Mouse (Mus musculus) thymus, adult 18-20 months (tissue): ENCODE measurements around the gene 4930467E23Rik.
"Not testable (repeated sequence)": the region's sequence is repeated elsewhere in the genome, so short reads cannot be mapped to it uniquely, and the experiment has no call there.

ENCODE experiments used
- DNase-seq, 2 experiments: peaks; one replicate each; pipeline ENCODE4 v3.0.0; 2022; ENCODE audit warnings: mixed read lengths in 2 of 2

Gene 4930467E23Rik

GRCm38 (mm10) chr8:19711171-19711860, 18.1 kb upstream of the 4930467E23Rik start:
- DNase-seq, result not testable (repeated sequence)

DNA sequence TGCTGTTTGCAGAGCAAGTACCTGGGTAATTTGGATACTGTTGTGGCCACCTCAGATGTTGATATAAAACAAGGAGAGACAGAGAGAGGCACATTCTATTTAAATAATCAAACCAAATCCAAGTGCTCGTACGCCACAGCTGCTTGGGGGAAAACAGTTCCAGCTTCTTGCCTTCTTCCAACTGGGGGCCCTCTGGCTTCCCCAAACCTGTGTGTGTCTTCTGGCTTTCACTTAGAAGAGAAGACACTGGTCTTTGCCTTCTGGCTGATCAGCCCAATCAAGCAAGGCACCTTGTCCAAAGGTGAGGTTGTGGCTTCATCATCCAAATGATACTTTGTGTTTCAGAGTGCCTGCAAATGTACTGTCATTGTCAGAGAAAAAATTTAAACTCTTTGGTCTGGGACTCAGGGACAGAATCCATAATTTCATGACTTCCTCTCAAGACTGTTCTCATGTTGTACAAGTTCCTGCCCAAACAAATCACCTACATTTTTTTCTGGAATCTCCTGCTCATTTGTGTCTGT, 17.1 kb upstream of the 4930467E23Rik start:
- not testable (repeated sequence) for DNase-seq

GRCm38 (mm10) chr8:19712816-19713215, 16.6 kb upstream of the 4930467E23Rik start:
- DNase-seq, result not testable (repeated sequence)

DNA sequence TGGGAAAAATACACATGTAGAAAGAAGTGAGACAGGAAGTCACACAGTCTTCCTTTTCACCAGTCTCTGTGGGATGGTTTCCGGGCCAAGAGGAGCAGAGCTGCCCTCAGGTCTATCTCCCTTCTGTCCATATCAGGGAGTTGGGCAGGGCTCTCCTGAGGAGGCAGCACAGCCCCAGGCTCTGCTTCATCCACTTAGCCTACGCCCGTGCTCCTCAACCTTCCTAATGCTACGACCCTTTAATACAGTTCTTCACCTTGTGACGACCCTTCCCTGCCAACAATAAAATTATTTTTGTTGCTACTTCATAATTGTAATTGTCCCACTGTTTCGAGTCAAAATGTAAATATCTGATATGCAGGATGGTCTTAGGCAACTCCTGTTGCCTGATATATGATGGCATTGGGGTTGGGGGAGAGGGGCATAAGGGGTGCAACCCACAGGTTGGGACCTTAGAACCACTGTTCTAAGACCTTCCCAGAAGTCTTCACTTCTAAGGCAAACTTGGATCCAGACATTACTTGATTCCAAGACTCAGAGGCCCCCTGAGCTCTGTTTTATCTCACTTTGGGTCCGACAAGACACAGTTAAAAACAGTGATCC, 16.0 kb upstream of the 4930467E23Rik start:
- not testable (repeated sequence) for DNase-seq

GRCm38 (mm10) chr8:19714426-19714825, 14.9 kb upstream of the 4930467E23Rik start:
- not testable (repeated sequence) for DNase-seq

DNA sequence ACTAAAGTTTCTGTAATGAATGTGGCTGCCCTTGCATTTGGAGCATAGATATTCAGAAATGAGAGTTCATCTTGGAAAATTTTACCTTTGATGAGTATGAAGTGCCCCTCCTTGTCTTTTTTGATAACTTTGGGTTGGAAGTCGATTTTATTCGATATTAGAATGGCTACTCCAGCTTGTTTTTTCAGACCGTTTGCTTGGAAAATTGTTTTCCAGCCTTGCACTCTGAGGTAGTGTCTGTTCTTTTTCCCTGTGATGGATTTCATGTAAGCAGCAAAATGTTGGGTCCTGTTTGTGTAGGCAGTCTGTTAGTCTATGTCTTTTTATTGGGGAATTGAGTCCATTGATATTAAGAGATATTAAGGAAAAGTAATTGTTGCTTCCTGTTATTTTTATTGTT, 14.1 kb upstream of the 4930467E23Rik start:
- DNase-seq, result not testable (repeated sequence)

DNA sequence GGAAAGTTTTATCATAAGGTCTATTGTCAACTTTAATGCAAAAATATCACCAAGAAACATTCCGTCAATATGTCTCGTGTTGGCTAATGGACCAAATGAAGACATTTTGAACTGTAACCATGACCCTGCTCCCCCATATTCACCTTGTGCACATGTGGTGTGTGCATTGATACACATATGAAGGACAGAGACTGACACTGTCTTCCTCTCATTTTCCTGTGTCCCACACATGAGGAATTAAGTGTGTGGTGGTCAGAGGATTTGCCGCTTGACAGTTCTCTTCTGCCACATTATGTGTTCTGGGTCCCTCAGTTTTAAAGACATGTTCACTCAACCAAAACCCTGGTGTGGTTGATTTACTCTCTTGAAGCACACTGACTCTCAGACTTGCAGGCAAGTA, 11.5 kb upstream of the 4930467E23Rik start:
- DNase-seq, result not testable (repeated sequence)

GRCm38 (mm10) chr8:19719513-19719912, 9.9 kb upstream of the 4930467E23Rik start:
- not testable (repeated sequence) for DNase-seq

DNA sequence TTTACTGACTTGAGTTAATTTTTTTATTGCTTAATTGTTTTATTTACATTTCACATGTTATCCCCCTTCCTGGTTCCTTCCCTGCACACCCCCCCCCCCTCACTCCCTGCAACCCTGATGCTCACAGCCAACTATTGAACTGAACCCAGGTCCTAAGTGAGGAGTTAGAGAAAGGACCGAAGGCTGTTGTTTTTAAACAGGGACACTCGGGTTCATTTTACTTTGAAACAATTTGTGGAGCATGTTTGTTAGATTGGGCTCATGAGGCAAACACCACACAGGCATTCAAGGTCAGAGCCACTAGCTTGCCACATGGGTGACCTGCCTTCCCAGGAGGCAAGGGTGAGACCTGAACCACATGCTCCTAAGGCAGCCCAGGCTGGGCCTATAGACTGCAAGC, 4.5 kb upstream of the 4930467E23Rik start:
- not testable (repeated sequence) for DNase-seq

DNA sequence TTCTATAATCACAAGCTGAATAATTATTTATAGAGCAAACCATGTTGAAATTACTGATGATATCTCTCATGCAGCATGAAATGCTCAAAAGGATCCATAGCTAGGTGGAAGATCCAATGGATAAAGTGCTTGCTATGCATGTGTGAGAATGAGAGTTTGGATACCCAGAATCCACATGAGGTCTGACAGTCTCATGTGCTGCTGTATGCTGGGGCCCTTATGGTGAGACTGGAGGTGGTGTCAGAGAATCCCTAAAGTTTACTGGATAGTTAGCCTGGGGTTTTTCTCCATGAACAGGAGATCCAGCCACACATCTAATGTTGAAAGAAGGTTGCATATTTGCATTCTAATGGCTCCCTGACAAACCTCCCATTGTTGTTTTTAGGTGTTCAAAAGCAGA, 22.4 kb downstream of the 4930467E23Rik start:
- DNase-seq, result not testable (repeated sequence)

DNA sequence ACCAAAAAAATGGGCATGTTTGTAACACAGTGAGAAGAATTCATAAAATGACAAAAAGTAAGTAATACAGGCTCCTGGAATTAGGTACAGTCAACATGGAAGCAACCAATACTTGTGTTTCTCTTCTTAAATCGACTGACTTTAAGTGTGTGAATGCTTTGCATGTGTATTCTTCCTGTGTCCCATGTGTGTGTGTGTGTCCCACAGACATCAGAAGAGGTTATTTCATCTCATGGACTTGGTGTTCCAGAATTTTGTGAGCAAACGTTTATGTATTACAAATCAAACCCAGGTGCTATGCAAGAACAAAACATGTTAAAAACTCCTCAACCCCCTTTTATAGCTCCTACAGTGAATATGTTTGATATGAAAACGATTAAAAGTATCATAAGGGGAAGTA, 24.8 kb downstream of the 4930467E23Rik start:
- DNase-seq, result not testable (repeated sequence)

- DNase-seq, result not testable (repeated sequence)
Measured at GRCm38 (mm10) chr8:19754961-19755360, 25.6 kb downstream of the 4930467E23Rik start.

DNA sequence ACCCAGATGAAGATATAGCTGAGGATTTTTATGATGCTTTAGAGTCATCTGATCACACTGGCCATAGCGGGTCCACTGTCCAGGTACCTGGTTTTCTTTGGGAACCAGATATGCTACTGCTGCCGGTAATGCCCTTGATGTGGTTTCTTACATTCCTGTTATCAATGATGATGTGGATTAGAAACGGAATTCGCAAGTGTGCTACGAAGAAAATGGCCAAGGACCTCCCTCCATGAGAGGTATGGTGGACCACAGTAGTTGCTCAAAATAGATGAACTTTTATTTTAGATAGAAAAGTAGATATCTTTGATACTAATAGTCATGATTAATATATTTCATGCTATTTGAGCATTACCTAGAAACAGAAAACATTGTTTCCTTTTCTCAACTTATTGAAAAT, 32.3 kb downstream of the 4930467E23Rik start:
- DNase-seq, result not testable (repeated sequence)

GRCm38 (mm10) chr8:19762860-19763592, 33.6 kb downstream of the 4930467E23Rik start:
- not testable (repeated sequence) for DNase-seq

- DNase-seq, result peak in 1 of 2 experiments; percentile 39
Measured at GRCm38 (mm10) chr8:19765531-19765930, 36.2 kb downstream of the 4930467E23Rik start.

GRCm38 (mm10) chr8:19773461-19773860, 44.1 kb downstream of the 4930467E23Rik start:
- not testable (repeated sequence) for DNase-seq

- peak in 1 of 2 experiments; percentile 15 for DNase-seq
Measured at GRCm38 (mm10) chr8:19776311-19776710, 46.9 kb downstream of the 4930467E23Rik start.

DNA sequence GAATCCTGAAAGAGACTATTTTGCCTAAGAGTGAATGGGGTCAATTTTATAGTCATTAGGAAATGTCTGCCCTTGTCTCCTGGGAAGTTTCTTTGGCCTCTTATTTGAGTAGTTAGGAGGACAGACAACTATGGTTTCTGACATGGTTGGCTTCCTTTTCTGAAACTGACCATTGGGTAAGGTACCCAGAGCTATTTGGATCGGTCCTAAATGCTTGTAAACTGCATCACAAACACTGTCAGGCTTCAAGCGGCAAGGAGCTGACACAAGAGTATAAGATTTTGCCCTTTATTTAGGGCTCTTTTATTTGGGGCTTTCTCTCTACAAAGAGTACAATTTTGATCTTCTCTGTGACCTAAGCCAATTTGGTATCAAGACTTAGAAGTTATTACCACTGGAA, 48.1 kb downstream of the 4930467E23Rik start:
- not testable (repeated sequence) for DNase-seq

- peak in 1 of 2 experiments; percentile 24 for DNase-seq
Measured at GRCm38 (mm10) chr8:19778126-19778525, 48.8 kb downstream of the 4930467E23Rik start.

- DNase-seq, result peak in 1 of 2 experiments; percentile 4
Measured at GRCm38 (mm10) chr8:19778891-19779290, 49.5 kb downstream of the 4930467E23Rik start.

DNA sequence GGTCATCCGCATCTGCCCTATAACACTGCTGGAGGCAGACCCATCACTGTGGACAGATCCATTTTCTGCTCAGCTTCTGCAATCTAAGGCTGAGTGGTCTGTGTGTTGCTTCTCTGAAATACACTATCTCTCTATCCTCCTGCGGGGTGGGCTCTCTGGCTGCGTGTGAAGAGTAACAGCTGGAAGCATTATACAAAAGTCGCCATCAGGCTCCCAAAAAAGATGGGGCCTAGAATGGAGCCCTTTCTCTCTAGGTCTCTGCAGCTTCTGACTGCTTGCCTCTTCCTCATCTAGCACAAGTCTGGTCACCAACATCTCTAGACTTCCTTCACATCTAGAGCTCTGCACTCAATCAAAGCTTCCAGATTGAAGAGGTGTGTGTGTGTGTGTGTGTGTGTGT, 50.8 kb downstream of the 4930467E23Rik start:
- DNase-seq, result peak in 1 of 2 experiments; percentile 5

GRCm38 (mm10) chr8:19780658-19781057, 51.3 kb downstream of the 4930467E23Rik start:
- DNase-seq, result not testable (repeated sequence)
